Mouse (Mus musculus): ENCODE measurements at regions not wholly inside any gene's neighbourhood (a gene's known extent, or its start where the extent isn't known, plus 50 kb on each side); places are given as distances from the start of the nearest gene placed in this dataset.

DNA sequence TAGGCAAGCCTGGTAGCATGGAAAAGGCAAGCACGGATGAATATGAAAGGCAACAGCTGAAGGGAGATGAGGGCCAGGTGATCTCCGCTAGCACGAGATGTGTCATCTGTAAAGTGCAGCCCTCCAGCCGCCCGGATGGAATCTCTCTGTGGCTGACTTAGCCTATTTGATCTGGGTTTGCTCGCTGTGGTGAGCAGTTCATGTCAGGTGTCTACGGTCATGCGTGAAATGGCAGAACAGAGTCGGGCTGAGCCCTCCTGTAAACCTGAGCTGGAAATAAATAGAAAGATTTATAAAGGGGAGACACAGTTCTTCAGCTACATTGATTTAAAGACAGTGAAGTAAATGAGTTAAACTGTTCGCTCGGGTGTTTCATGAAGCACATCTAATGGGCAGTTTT is 311.9 kb downstream of the Rps6kc1 start:
- no peak overlapping the region for H3K4me2 ChIP-seq (replicated peaks; ENCODE audit: low read depth)
- no peaks in the 10 kb centered on the region for H3K27me3 ChIP-seq (ENCODE audit: control insufficient read depth, insufficient read depth, low read length)
- H3K36me3 ChIP-seq (ENCODE audit: control insufficient read depth, insufficient read depth, low read length): no peaks in the 10 kb centered on the region
- DNase-seq (ENCODE audit: low spot score): no peak
- TF ChIP-seq EP300 (optimal IDR thresholded peaks at IDR 0.05) (no peak), CTCF (IDR thresholded peaks at IDR 0.05; ENCODE audit: low read depth) (no peak)
- H3K4me1 ChIP-seq (replicated peaks; ENCODE audit: control insufficient read depth, insufficient read depth): no peaks in the 10 kb centered on the region
- H3K9me3 ChIP-seq (ENCODE audit: control insufficient read depth, low read length): no peaks in the 10 kb centered on the region
- WGBS: 82% methylated on average over 11 of the region's 11 CpGs
- no peak overlapping the region for H3K9ac ChIP-seq (ENCODE audit: low read length)
- no peak overlapping the region for H3K4me3 ChIP-seq (ENCODE audit: low read depth, low read length)
- ATAC-seq (ENCODE audit: low FRiP score, low TSS enrichment): no peak
- H3K27ac ChIP-seq (replicated peaks): no peak overlapping the region

DNA sequence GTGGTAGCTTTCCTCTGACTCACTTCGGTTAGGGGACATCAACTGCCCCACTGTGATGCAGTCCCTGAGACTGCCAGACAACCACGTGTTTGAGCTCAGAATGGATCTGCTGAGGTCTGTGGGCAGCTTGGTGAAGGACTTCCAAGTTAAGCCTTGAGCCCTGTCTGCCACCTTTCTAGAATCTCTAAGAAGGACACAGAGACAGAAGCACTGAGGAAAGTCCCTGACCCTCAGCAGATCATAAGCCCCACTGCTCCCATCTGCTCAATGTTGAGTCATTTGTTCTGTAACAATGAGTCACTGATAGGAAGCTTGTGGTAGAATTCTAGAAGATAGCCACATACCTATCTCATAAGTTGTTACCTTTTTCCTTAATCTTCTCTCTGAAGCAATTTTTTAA is 315.4 kb downstream of the Rps6kc1 start:
- WGBS: 80% methylated on average over 2 of the region's 2 CpGs
- Histone ChIP-seq H3K4me1 (replicated peaks; ENCODE audit: control insufficient read depth, insufficient read depth) (no peaks in the 10 kb centered on the region), H3K27ac (replicated peaks) (no peak overlapping the region), H3K4me2 (replicated peaks; ENCODE audit: low read depth) (no peak overlapping the region), H3K27me3 (ENCODE audit: control insufficient read depth, insufficient read depth, low read length) (no peaks in the 10 kb centered on the region), H3K9ac (ENCODE audit: low read length) (no peak overlapping the region), H3K9me3 (ENCODE audit: control insufficient read depth, low read length) (no peaks in the 10 kb centered on the region), H3K36me3 (ENCODE audit: control insufficient read depth, insufficient read depth, low read length) (no peaks in the 10 kb centered on the region), H3K4me3 (ENCODE audit: low read depth, low read length) (no peak overlapping the region)
- no peak for ATAC-seq (ENCODE audit: low FRiP score, low TSS enrichment)
- no peak for DNase-seq (ENCODE audit: low spot score)
- TF ChIP-seq EP300 (optimal IDR thresholded peaks at IDR 0.05) (no peak), CTCF (IDR thresholded peaks at IDR 0.05; ENCODE audit: low read depth) (no peak)

- ATAC-seq (ENCODE audit: low FRiP score, low TSS enrichment): no peak
- DNase-seq (ENCODE audit: low spot score): no peak
- Histone ChIP-seq H3K27ac (replicated peaks) (no peak overlapping the region), H3K36me3 (ENCODE audit: control insufficient read depth, insufficient read depth, low read length) (no peaks in the 10 kb centered on the region), H3K4me2 (replicated peaks; ENCODE audit: low read depth) (no peak overlapping the region), H3K9me3 (ENCODE audit: control insufficient read depth, low read length) (no peaks in the 10 kb centered on the region), H3K27me3 (ENCODE audit: control insufficient read depth, insufficient read depth, low read length) (no peaks in the 10 kb centered on the region), H3K4me3 (ENCODE audit: low read depth, low read length) (no peak overlapping the region), H3K4me1 (replicated peaks; ENCODE audit: control insufficient read depth, insufficient read depth) (no peaks in the 10 kb centered on the region), H3K9ac (ENCODE audit: low read length) (no peak overlapping the region)
- WGBS: 92% methylated on average over 7 of the region's 7 CpGs
- no peak for TF ChIP-seq EP300 (optimal IDR thresholded peaks at IDR 0.05)
- TF ChIP-seq CTCF (IDR thresholded peaks at IDR 0.05; ENCODE audit: low read depth): no peak
Measured at GRCm38 (mm10) chr1:190591621-190592020, 319.9 kb downstream of the Rps6kc1 start.

- H3K4me2 ChIP-seq (replicated peaks; ENCODE audit: low read depth): no peak overlapping the region
- no peaks in the 10 kb centered on the region for H3K4me1 ChIP-seq (replicated peaks; ENCODE audit: control insufficient read depth, insufficient read depth)
- H3K9me3 ChIP-seq (ENCODE audit: control insufficient read depth, low read length): no peaks in the 10 kb centered on the region
- no peaks in the 10 kb centered on the region for H3K36me3 ChIP-seq (ENCODE audit: control insufficient read depth, insufficient read depth, low read length)
- H3K27ac ChIP-seq (replicated peaks): no peak overlapping the region
- ATAC-seq (ENCODE audit: low FRiP score, low TSS enrichment) (no peak), DNase-seq (ENCODE audit: low spot score) (no peak)
- H3K27me3 ChIP-seq (ENCODE audit: control insufficient read depth, insufficient read depth, low read length): no peaks in the 10 kb centered on the region
- no peak overlapping the region for H3K4me3 ChIP-seq (ENCODE audit: low read depth, low read length)
- WGBS: 16% methylated on average over 2 of the region's 2 CpGs
- H3K9ac ChIP-seq (ENCODE audit: low read length): no peak overlapping the region
- TF ChIP-seq EP300 (optimal IDR thresholded peaks at IDR 0.05) (no peak), CTCF (IDR thresholded peaks at IDR 0.05; ENCODE audit: low read depth) (no peak)
Measured at GRCm38 (mm10) chr1:190589586-190589985, 322.0 kb downstream of the Rps6kc1 start.

- Histone ChIP-seq H3K4me3 (ENCODE audit: low read depth, low read length) (no peak overlapping the region), H3K9me3 (ENCODE audit: control insufficient read depth, low read length) (no peaks in the 10 kb centered on the region), H3K27me3 (ENCODE audit: control insufficient read depth, insufficient read depth, low read length) (no peaks in the 10 kb centered on the region), H3K27ac (replicated peaks) (no peak overlapping the region), H3K36me3 (ENCODE audit: control insufficient read depth, insufficient read depth, low read length) (no peaks in the 10 kb centered on the region), H3K9ac (ENCODE audit: low read length) (no peak overlapping the region), H3K4me2 (replicated peaks; ENCODE audit: low read depth) (no peak overlapping the region), H3K4me1 (replicated peaks; ENCODE audit: control insufficient read depth, insufficient read depth) (no peaks in the 10 kb centered on the region)
- WGBS: 82% methylated on average over 6 of the region's 6 CpGs
- TF ChIP-seq EP300 (optimal IDR thresholded peaks at IDR 0.05) (no peak), CTCF (IDR thresholded peaks at IDR 0.05; ENCODE audit: low read depth) (no peak)
- ATAC-seq (ENCODE audit: low FRiP score, low TSS enrichment): no peak
- DNase-seq (ENCODE audit: low spot score): no peak
Measured at GRCm38 (mm10) chr1:190583272-190583671, 328.3 kb downstream of the Rps6kc1 start.

DNA sequence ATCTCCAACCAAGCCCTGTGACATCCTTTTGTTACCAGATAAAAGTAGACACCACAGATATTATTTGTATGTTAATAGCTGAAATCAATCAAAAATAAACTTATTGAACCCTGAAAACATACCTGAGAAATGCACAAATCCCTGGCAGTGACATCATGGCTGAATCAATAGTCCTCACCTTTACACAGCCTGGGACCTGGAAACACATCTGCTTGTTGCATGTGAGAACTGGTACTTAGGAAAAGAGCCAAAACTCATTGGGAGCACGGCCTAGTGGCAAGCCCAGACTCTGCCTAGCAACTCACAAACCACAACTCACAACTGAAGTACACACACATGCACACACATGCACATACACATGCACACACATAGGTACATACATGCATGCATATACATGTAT is 330.9 kb downstream of the Rps6kc1 start:
- H3K4me2 ChIP-seq (replicated peaks; ENCODE audit: low read depth): no peak overlapping the region
- no peak for ATAC-seq (ENCODE audit: low FRiP score, low TSS enrichment)
- no peak overlapping the region for H3K27ac ChIP-seq (replicated peaks)
- TF ChIP-seq EP300 (optimal IDR thresholded peaks at IDR 0.05): no peak
- TF ChIP-seq CTCF (IDR thresholded peaks at IDR 0.05; ENCODE audit: low read depth): no peak
- no peak for DNase-seq (ENCODE audit: low spot score)
- no peak overlapping the region for H3K4me3 ChIP-seq (ENCODE audit: low read depth, low read length)
- no peaks in the 10 kb centered on the region for H3K27me3 ChIP-seq (ENCODE audit: control insufficient read depth, insufficient read depth, low read length)
- no peaks in the 10 kb centered on the region for H3K9me3 ChIP-seq (ENCODE audit: control insufficient read depth, low read length)
- H3K36me3 ChIP-seq (ENCODE audit: control insufficient read depth, insufficient read depth, low read length): no peaks in the 10 kb centered on the region
- 59% methylated on average over 1 of the region's 1 CpGs for WGBS
- no peaks in the 10 kb centered on the region for H3K4me1 ChIP-seq (replicated peaks; ENCODE audit: control insufficient read depth, insufficient read depth)
- H3K9ac ChIP-seq (ENCODE audit: low read length): no peak overlapping the region
